Mouse (Mus musculus) small intestine, adult 2 months (tissue): Measurements from ENCODE around the gene Mrpl46.

Source experiments
- CTCF ChIP-seq: fragments of 200-500 bp; IDR thresholded peaks from 2 replicates; pipeline ENCODE4 v1.5.1; 2012; ENCODE audit warnings: low read depth, mild to moderate bottlenecking, control low read depth, inconsistent platforms, low read length, moderate library complexity, mixed read lengths; ENCODE audit not compliant: insufficient replicate concordance, insufficient read length; ENCODE audit errors: extremely low read depth
- POLR2A ChIP-seq: fragments of 200-500 bp; IDR thresholded peaks from 2 replicates; pipeline ENCODE4 v1.6.1; 2012; ENCODE audit warnings: low read depth, mild to moderate bottlenecking, control low read depth, inconsistent platforms, low read length, moderate library complexity

GRCm38 (mm10) chr7:78791359-78792222 is 8.3 kb upstream of the Mrpl46 start:
- TF ChIP-seq CTCF (peak; percentile 46; the same call in 1 of the 2 replicates), POLR2A (no peak)
